Mouse (Mus musculus): ENCODE results near the gene Pdcl. TPM values are rescaled to one million over a fixed set of nuclear protein-coding genes. Genes with fewer than 3 reads are reported as not detected.

The Pdcl gene
- 9.2 and 12.3 TPM in 2 replicates for polyA plus RNA-seq (2012; rRNA removed)

- TF ChIP-seq CTCF (conservative IDR thresholded peaks at IDR 0.05; ENCODE audit: insufficient read depth, insufficient read length, low read depth, low read length) (no peak), POLR2A (IDR thresholded peaks at IDR 0.05; ENCODE audit: low read depth, low read length) (peak; percentile 58)
- peak; percentile 98 for DNase-seq
- WGBS = under 1% methylated on average over 42 of the region's 42 CpGs
Measured at GRCm38 (mm10) chr2:37358633-37359540, at the start of gene Pdcl. TSS of gene Pdcl (minus strand) at chr2:37359332.

GRCm38 (mm10) chr2:37395539-37395938, 36.4 kb upstream of the Pdcl start:
- TF ChIP-seq POLR2A (IDR thresholded peaks at IDR 0.05; ENCODE audit: low read depth, low read length) (no peak), CTCF (conservative IDR thresholded peaks at IDR 0.05; ENCODE audit: insufficient read depth, insufficient read length, low read depth, low read length) (no peak)

More at GRCm38 (mm10) chr2:37358633-37359540, at the start of gene Pdcl:
- peak within 1 kb of the TSS; percentile 91 for H3K4me3 ChIP-seq (ENCODE audit: insufficient read depth, low read depth, low read length)
- H3K27me3 ChIP-seq (replicated peaks; ENCODE audit: control insufficient read depth, insufficient read depth, low read length) = no peaks in the 10 kb centered on the region
- no peaks in the 10 kb centered on the region for H3K4me1 ChIP-seq (ENCODE audit: control insufficient read depth, insufficient read depth, low read length)
- peaks cover 6% of the 10 kb centered on the region for H3K36me3 ChIP-seq (ENCODE audit: control insufficient read depth, insufficient read depth, low read length)
- peak within 1 kb of the TSS; percentile 98 for H3K27ac ChIP-seq (ENCODE audit: insufficient read depth, low read depth, low read length)

GRCm38 (mm10) chr2:37382921-37383320, 23.8 kb upstream of the Pdcl start:
- peaks cover 3% of the 10 kb centered on the region for H3K36me3 ChIP-seq (ENCODE audit: control insufficient read depth, insufficient read depth, low read length)
- DNase-seq = no peak
- WGBS = 94% methylated on average over 9 of the region's 9 CpGs
- no peak for TF ChIP-seq CTCF (conservative IDR thresholded peaks at IDR 0.05; ENCODE audit: insufficient read depth, insufficient read length, low read depth, low read length)
- TF ChIP-seq POLR2A (IDR thresholded peaks at IDR 0.05; ENCODE audit: low read depth, low read length) = no peak
- no peak overlapping the region for H3K4me3 ChIP-seq (ENCODE audit: insufficient read depth, low read depth, low read length)
- H3K4me1 ChIP-seq (ENCODE audit: control insufficient read depth, insufficient read depth, low read length) = no peaks in the 10 kb centered on the region
- H3K27me3 ChIP-seq (replicated peaks; ENCODE audit: control insufficient read depth, insufficient read depth, low read length) = no peaks in the 10 kb centered on the region
- no peak overlapping the region for H3K27ac ChIP-seq (ENCODE audit: insufficient read depth, low read depth, low read length)

More at GRCm38 (mm10) chr2:37395539-37395938, 36.4 kb upstream of the Pdcl start:
- peak; percentile 9 for DNase-seq
- no peak overlapping the region for H3K4me3 ChIP-seq (ENCODE audit: insufficient read depth, low read depth, low read length)
- 12% methylated on average over 1 of the region's 1 CpGs for WGBS
- H3K27ac ChIP-seq (ENCODE audit: insufficient read depth, low read depth, low read length) = no peak overlapping the region
- no peaks in the 10 kb centered on the region; the same call in 1 of the 2 replicates for H3K27me3 ChIP-seq (replicated peaks; ENCODE audit: control insufficient read depth, insufficient read depth, low read length)
- no peaks in the 10 kb centered on the region for H3K4me1 ChIP-seq (ENCODE audit: control insufficient read depth, insufficient read depth, low read length)
- H3K36me3 ChIP-seq (ENCODE audit: control insufficient read depth, insufficient read depth, low read length) = peaks cover 4% of the 10 kb centered on the region

- Histone ChIP-seq H3K4me1 (ENCODE audit: control insufficient read depth, insufficient read depth, low read length) (no peaks in the 10 kb centered on the region), H3K4me3 (ENCODE audit: insufficient read depth, low read depth, low read length) (no peak overlapping the region), H3K27me3 (replicated peaks; ENCODE audit: control insufficient read depth, insufficient read depth, low read length) (no peaks in the 10 kb centered on the region), H3K27ac (ENCODE audit: insufficient read depth, low read depth, low read length) (no peak overlapping the region), H3K36me3 (ENCODE audit: control insufficient read depth, insufficient read depth, low read length) (peaks cover 9% of the 10 kb centered on the region)
- peak; percentile 63 for TF ChIP-seq CTCF (conservative IDR thresholded peaks at IDR 0.05; ENCODE audit: insufficient read depth, insufficient read length, low read depth, low read length)
- TF ChIP-seq POLR2A (IDR thresholded peaks at IDR 0.05; ENCODE audit: low read depth, low read length) = no peak
- 51% methylated on average over 2 of the region's 2 CpGs for WGBS
- peak; percentile 68 for DNase-seq
Measured at GRCm38 (mm10) chr2:37380189-37380588, 21.1 kb upstream of the Pdcl start.

GRCm38 (mm10) chr2:37376018-37376417, 16.9 kb upstream of the Pdcl start:
- H3K36me3 ChIP-seq (ENCODE audit: control insufficient read depth, insufficient read depth, low read length) = peaks cover 8% of the 10 kb centered on the region
- no peak for DNase-seq

GRCm38 (mm10) chr2:37370651-37371050, 11.5 kb upstream of the Pdcl start:
- TF ChIP-seq POLR2A (IDR thresholded peaks at IDR 0.05; ENCODE audit: low read depth, low read length) (no peak), CTCF (conservative IDR thresholded peaks at IDR 0.05; ENCODE audit: insufficient read depth, insufficient read length, low read depth, low read length) (no peak)
- H3K27ac ChIP-seq (ENCODE audit: insufficient read depth, low read depth, low read length) = no peak overlapping the region
- H3K27me3 ChIP-seq (replicated peaks; ENCODE audit: control insufficient read depth, insufficient read depth, low read length) = no peaks in the 10 kb centered on the region
- no peaks in the 10 kb centered on the region for H3K4me1 ChIP-seq (ENCODE audit: control insufficient read depth, insufficient read depth, low read length)
- H3K36me3 ChIP-seq (ENCODE audit: control insufficient read depth, insufficient read depth, low read length) = peaks cover 2% of the 10 kb centered on the region
- no peak overlapping the region for H3K4me3 ChIP-seq (ENCODE audit: insufficient read depth, low read depth, low read length)
- no peak for DNase-seq
- 83% methylated on average over 2 of the region's 2 CpGs for WGBS

More at GRCm38 (mm10) chr2:37376018-37376417, 16.9 kb upstream of the Pdcl start:
- no peak for TF ChIP-seq CTCF (conservative IDR thresholded peaks at IDR 0.05; ENCODE audit: insufficient read depth, insufficient read length, low read depth, low read length)
- no peak for TF ChIP-seq POLR2A (IDR thresholded peaks at IDR 0.05; ENCODE audit: low read depth, low read length)
- no peaks in the 10 kb centered on the region for H3K4me1 ChIP-seq (ENCODE audit: control insufficient read depth, insufficient read depth, low read length)
- H3K27me3 ChIP-seq (replicated peaks; ENCODE audit: control insufficient read depth, insufficient read depth, low read length) = no peaks in the 10 kb centered on the region
- WGBS = 85% methylated on average over 1 of the region's 1 CpGs
- H3K27ac ChIP-seq (ENCODE audit: insufficient read depth, low read depth, low read length) = no peak overlapping the region
- no peak overlapping the region for H3K4me3 ChIP-seq (ENCODE audit: insufficient read depth, low read depth, low read length)

- Histone ChIP-seq H3K4me1 (ENCODE audit: control insufficient read depth, insufficient read depth, low read length) (no peaks in the 10 kb centered on the region), H3K36me3 (ENCODE audit: control insufficient read depth, insufficient read depth, low read length) (peaks cover 3% of the 10 kb centered on the region), H3K27ac (ENCODE audit: insufficient read depth, low read depth, low read length) (no peak overlapping the region), H3K4me3 (ENCODE audit: insufficient read depth, low read depth, low read length) (no peak overlapping the region), H3K27me3 (replicated peaks; ENCODE audit: control insufficient read depth, insufficient read depth, low read length) (no peaks in the 10 kb centered on the region)
- DNase-seq = no peak
- TF ChIP-seq CTCF (conservative IDR thresholded peaks at IDR 0.05; ENCODE audit: insufficient read depth, insufficient read length, low read depth, low read length) (no peak), POLR2A (IDR thresholded peaks at IDR 0.05; ENCODE audit: low read depth, low read length) (no peak)
- 91% methylated on average over 2 of the region's 2 CpGs for WGBS
Measured at GRCm38 (mm10) chr2:37359908-37360307, 776 bp upstream of the Pdcl start.

Measured in kidney, adult 2 months (tissue).